Mouse (Mus musculus) embryonic facial prominence, embryonic 11.5 days (tissue): ENCODE measurements around the gene Slc11a1. TPM values are rescaled to one million over a fixed set of nuclear protein-coding genes. Genes with fewer than 3 reads are reported as not detected.
"Not testable (repeated sequence)": the region's sequence is repeated elsewhere in the genome, so short reads cannot be mapped to it uniquely, and the experiment has no call there.

Experiments used
- ATAC-seq: fragments of 200-750 bp; cut with Nextera tagmentation; replicated peaks from 2 replicates; pipeline ENCODE4 v1.8.0; 2017; ENCODE audit warnings: low read depth; ENCODE audit not compliant: insufficient number of reproducible peaks, low FRiP score, low TSS enrichment
- DNase-seq: peaks from one replicate; pipeline ENCODE4 v3.0.0-alpha.2; 2015; ENCODE audit warnings: low spot score
- H3K27ac ChIP-seq: fragments of 300-500 bp; sonication (generic); replicated peaks from 2 replicates; pipeline ENCODE4 v1.5.1; 2014; ENCODE audit warnings: mild to moderate bottlenecking, low read depth, low read length, control low read depth
- H3K27me3 ChIP-seq: fragments of 300-500 bp; sonication (generic); 2 replicates; pipeline ENCODE4 v1.6.1; 2014; ENCODE audit warnings: mild to moderate bottlenecking, low read length, moderate library complexity, mixed read lengths; ENCODE audit not compliant: control insufficient read depth, insufficient read depth
- H3K36me3 ChIP-seq: fragments of 300-500 bp; sonication (generic); replicated peaks from 2 replicates; pipeline ENCODE4 v1.6.1; 2014; ENCODE audit warnings: low read depth, mild to moderate bottlenecking, low read length, moderate library complexity, mixed read lengths; ENCODE audit not compliant: control insufficient read depth, insufficient read depth
- H3K4me1 ChIP-seq: fragments of 300-500 bp; sonication (generic); 2 replicates; pipeline ENCODE4 v1.6.1; 2014; ENCODE audit warnings: low read length, mixed read lengths; ENCODE audit not compliant: control insufficient read depth, insufficient read depth
- H3K4me2 ChIP-seq: fragments of 300-500 bp; sonication (generic); 2 replicates; pipeline ENCODE4 v1.6.1; 2014; ENCODE audit warnings: low read depth, mild to moderate bottlenecking, control low read depth, low read length, moderate library complexity
- H3K4me3 ChIP-seq: fragments of 300-500 bp; sonication (generic); 2 replicates; pipeline ENCODE4 v1.5.1; 2014; ENCODE audit warnings: low read depth, low read length, control low read depth
- H3K9ac ChIP-seq: fragments of 300-500 bp; sonication (generic); replicated peaks from 2 replicates; pipeline ENCODE4 v1.6.1; 2014; ENCODE audit warnings: mild to moderate bottlenecking, control low read depth, low read length
- H3K9me3 ChIP-seq: fragments of 300-500 bp; sonication (generic); replicated peaks from 2 replicates; pipeline ENCODE4 v1.6.1; 2016; ENCODE audit warnings: mild to moderate bottlenecking, low read length, inconsistent platforms, mixed read lengths; ENCODE audit not compliant: control insufficient read depth
- WGBS: fragments of 180-500 bp; shearing (Covaris S2); extraction: QIAGEN DNeasy Blood & Tissue Kit; methylation state at CpG from one replicate; pipeline ENCODE4 v1.1.7; 2014; 5-methylcytosine and 5-hydroxymethylcytosine counted together
- polyA plus RNA-seq: library from polyadenylated mRNA; unstranded; fragments of >200 nt; fragmentation: Nextera tagmentation; extraction: Ambion mirVana; gene quantifications from 2 replicates; pipeline ENCODE4 v1.2.1, GENCODE M21; 2014

The Slc11a1 gene
- polyA plus RNA-seq, 1 experiment from 2014 or later = 2.4 TPM

- Histone ChIP-seq H3K4me2 (no peak overlapping the region), H3K27ac (no peak overlapping the region), H3K4me1 (peaks cover 3% of the 10 kb centered on the region; the same call in 1 of the 2 replicates), H3K36me3 (peaks cover 8% of the 10 kb centered on the region), H3K4me3 (no peak overlapping the region), H3K9ac (no peak overlapping the region), H3K9me3 (no peaks in the 10 kb centered on the region), H3K27me3 (no peaks in the 10 kb centered on the region)
- DNase-seq (no peak), ATAC-seq (no peak)
- WGBS = 91% methylated on average over 15 of the region's 15 CpGs
These were observed 19.9 kb downstream of the Slc11a1 start for GRCm38 (mm10) chr1:74394858-74395257.

GRCm38 (mm10) chr1:74395290-74395689 lies 20.3 kb downstream of the Slc11a1 start:
- Histone ChIP-seq H3K36me3 (peaks cover 8% of the 10 kb centered on the region), H3K4me3 (no peak overlapping the region), H3K4me1 (no peaks in the 10 kb centered on the region), H3K9me3 (no peaks in the 10 kb centered on the region), H3K27me3 (no peaks in the 10 kb centered on the region), H3K9ac (no peak overlapping the region), H3K4me2 (no peak overlapping the region), H3K27ac (no peak overlapping the region)
- ATAC-seq = no peak
- no peak for DNase-seq
- 83% methylated on average over 13 of the region's 13 CpGs for WGBS

GRCm38 (mm10) chr1:74396456-74397222 lies 21.6 kb downstream of the Slc11a1 start:
- DNase-seq = peak; percentile 30
- 5% methylated on average over 11 of the region's 12 CpGs for WGBS
- not testable (repeated sequence) for H3K9me3 ChIP-seq, ATAC-seq, H3K9ac ChIP-seq, H3K27me3 ChIP-seq, H3K27ac ChIP-seq, H3K36me3 ChIP-seq, H3K4me1 ChIP-seq
- Histone ChIP-seq H3K4me3 (peak overlapping the region; percentile 22; the same call in 1 of the 2 replicates), H3K4me2 (peak overlapping the region; percentile 64)

- no peaks in the 10 kb centered on the region for H3K9me3 ChIP-seq
- ATAC-seq (peak; percentile 89), DNase-seq (peak; percentile 98)
- no peaks in the 10 kb centered on the region for H3K27me3 ChIP-seq
- H3K4me1 ChIP-seq = no peaks in the 10 kb centered on the region
- under 1% methylated on average over 41 of the region's 41 CpGs for WGBS
- H3K36me3 ChIP-seq = peaks cover 8% of the 10 kb centered on the region
- peak overlapping the region; percentile 58 for H3K9ac ChIP-seq
- H3K4me3 ChIP-seq = peak overlapping the region; percentile 22
- H3K4me2 ChIP-seq = peak overlapping the region; percentile 64
- 0 out of 2 replicates have a peak overlapping the region, but pooled peaks have one; percentile 57 for H3K27ac ChIP-seq
These were observed 22.4 kb downstream of the Slc11a1 start for GRCm38 (mm10) chr1:74397268-74397918.

- no peaks in the 10 kb centered on the region for H3K27me3 ChIP-seq
- peak overlapping the region; percentile 58 for H3K9ac ChIP-seq
- H3K4me1 ChIP-seq = no peaks in the 10 kb centered on the region
- DNase-seq (peak; percentile 75), ATAC-seq (peak; percentile 57)
- H3K9me3 ChIP-seq = no peaks in the 10 kb centered on the region
- peaks cover 8% of the 10 kb centered on the region for H3K36me3 ChIP-seq
- 6% methylated on average over 11 of the region's 11 CpGs for WGBS
- H3K4me3 ChIP-seq = peak overlapping the region; percentile 22
- 0 out of 2 replicates have a peak overlapping the region, but pooled peaks have one; percentile 57 for H3K27ac ChIP-seq
- peak overlapping the region; percentile 64 for H3K4me2 ChIP-seq
These were observed 23.0 kb downstream of the Slc11a1 start for GRCm38 (mm10) chr1:74397919-74398451.

- Histone ChIP-seq H3K27ac (no peak overlapping the region), H3K9ac (no peak overlapping the region), H3K36me3 (no peaks in the 10 kb centered on the region), H3K27me3 (no peaks in the 10 kb centered on the region), H3K9me3 (no peaks in the 10 kb centered on the region), H3K4me2 (no peak overlapping the region), H3K4me3 (no peak overlapping the region), H3K4me1 (no peaks in the 10 kb centered on the region)
- WGBS = 74% methylated on average over 3 of the region's 3 CpGs
- ATAC-seq (no peak), DNase-seq (no peak)
These were observed 25.5 kb downstream of the Slc11a1 start for GRCm38 (mm10) chr1:74400531-74400930.

- H3K4me3 ChIP-seq = no peak overlapping the region
- H3K9ac ChIP-seq = no peak overlapping the region
- no peaks in the 10 kb centered on the region for H3K4me1 ChIP-seq
- no peaks in the 10 kb centered on the region for H3K9me3 ChIP-seq
- no peak overlapping the region for H3K27ac ChIP-seq
- no peaks in the 10 kb centered on the region for H3K36me3 ChIP-seq
- no peak for DNase-seq
- no peak overlapping the region for H3K4me2 ChIP-seq
- no peak for ATAC-seq
- no peaks in the 10 kb centered on the region for H3K27me3 ChIP-seq
- WGBS = 53% methylated on average over 16 of the region's 16 CpGs
These were observed 26.2 kb downstream of the Slc11a1 start for GRCm38 (mm10) chr1:74401015-74401702.
